Mouse (Mus musculus): ENCODE data around the gene Pbld1. TPM values are rescaled to one million over a fixed set of nuclear protein-coding genes. Genes with fewer than 3 reads are reported as not detected.

The Pbld1 gene
- total and polyA plus RNA-seq, 3 experiments: 0.47 to 0.50 TPM; not detected in 1

DNA sequence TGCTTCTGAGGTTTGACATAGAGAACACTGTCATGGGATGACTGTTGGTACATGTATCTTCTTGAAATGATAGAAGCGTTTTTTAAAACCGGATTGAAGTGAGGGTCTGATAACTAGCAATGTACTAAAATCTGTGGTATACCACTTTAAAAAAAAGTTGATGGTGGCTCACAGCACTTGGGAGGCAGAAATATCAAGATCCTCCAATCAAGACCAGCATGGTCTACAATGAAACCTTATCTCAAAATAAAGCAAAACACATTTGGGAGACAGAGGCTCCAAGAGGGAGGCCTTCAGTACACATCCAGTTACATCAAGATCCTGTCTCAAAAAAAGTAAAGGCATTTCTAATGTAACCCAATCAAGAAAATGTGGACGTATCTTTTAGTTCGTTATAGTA lies 38.3 kb upstream of the Pbld1 start:
- Histone ChIP-seq H3K36me3 (ENCODE audit: control insufficient read depth in 1 of 2, insufficient read depth in 2 of 2, low read length in 2 of 2) (peaks cover 14 to 29% of the 10 kb centered on the region in 2 experiments), H3K9me3 (replicated peaks; ENCODE audit: insufficient read depth, low read length) (no peaks in the 10 kb centered on the region), H3K4me3 (ENCODE audit: control insufficient read depth in 1 of 2, insufficient read depth in 1 of 2, low read depth in 2 of 2, low read length in 2 of 2) (peak overlapping the region; percentile 91 to 97), H3K79me2 (ENCODE audit: control insufficient read depth, insufficient read depth, low read length, poor library complexity) (peaks cover 45% of the 10 kb centered on the region), H3K9ac (ENCODE audit: control insufficient read depth, low read depth, low read length, poor library complexity, severe bottlenecking) (peak overlapping the region; percentile 98), H3K27ac (ENCODE audit: control insufficient read depth, low read depth, low read length) (peak overlapping the region; percentile 42), H3K4me1 (ENCODE audit: control insufficient read depth in 1 of 2, insufficient read depth in 2 of 2, low read length in 2 of 2) (peaks cover 2 to 12% of the 10 kb centered on the region in 2 experiments), H3K27me3 (ENCODE audit: control insufficient read depth in 1 of 2, insufficient read depth in 2 of 2, low read length in 2 of 2) (no peaks in the 10 kb centered on the region)
- peak; percentile 74 for DNase-seq (ENCODE audit: low read depth, low spot score)
- TF ChIP-seq ETS1 (IDR thresholded peaks at IDR 0.05; ENCODE audit: low read depth, low read length): 0 out of 2 replicates have a peak, but pooled peaks have one; percentile 37
- 0 out of 2 replicates have a peak, but pooled peaks have one; percentile 14 for TF ChIP-seq MAFK (IDR thresholded peaks at IDR 0.05; ENCODE audit: borderline replicate concordance, low read depth, low read length)
- peak; percentile 84 for TF ChIP-seq SIN3A (IDR thresholded peaks at IDR 0.05; ENCODE audit: low read length)
- no peak for TF ChIP-seq KAT2A (conservative IDR thresholded peaks at IDR 0.05; ENCODE audit: low read depth, low read length)
- no peak for TF ChIP-seq NRF1 (IDR thresholded peaks at IDR 0.05; ENCODE audit: insufficient read depth, low read depth, low read length, poor library complexity, severe bottlenecking)
- peak; percentile 76 for TF ChIP-seq ZNF384 (IDR thresholded peaks at IDR 0.05; ENCODE audit: low read depth, low read length)
- TF ChIP-seq GATA1 (IDR thresholded peaks at IDR 0.05; ENCODE audit: low read depth, low read length): peak; percentile 78
- TF ChIP-seq E2F4 (IDR thresholded peaks at IDR 0.05; ENCODE audit: borderline replicate concordance, low read depth, low read length): no peak
- no peak for TF ChIP-seq MEF2A (IDR thresholded peaks at IDR 0.05; ENCODE audit: extremely low read depth, insufficient replicate concordance, low read depth, low read length, poor library complexity, severe bottlenecking)
- TF ChIP-seq RCOR1 (IDR thresholded peaks at IDR 0.05; ENCODE audit: low read depth, low read length): peak; percentile 97
- TF ChIP-seq GABPA (IDR thresholded peaks at IDR 0.05; ENCODE audit: low read depth, low read length): no peak
- no peak for TF ChIP-seq ZKSCAN1 (IDR thresholded peaks at IDR 0.05; ENCODE audit: low read depth, low read length)
- TF ChIP-seq POLR2A (IDR thresholded peaks at IDR 0.05; ENCODE audit: control insufficient read depth in 1 of 2, insufficient read depth in 1 of 2, low read depth in 1 of 2, low read length in 2 of 2, poor library complexity in 1 of 2): no peak
- no peak for TF ChIP-seq CHD2 (IDR thresholded peaks at IDR 0.05; ENCODE audit: low read length)
- TF ChIP-seq MXI1 (IDR thresholded peaks at IDR 0.05; ENCODE audit: low read depth, low read length): peak; percentile 73; the same call in 1 of the 2 replicates
- peak; percentile 44; the same call in 1 of the 2 replicates for TF ChIP-seq MAX (IDR thresholded peaks at IDR 0.05; ENCODE audit: low read length)
- no peak for TF ChIP-seq POLR2AphosphoS5 (IDR thresholded peaks at IDR 0.05; ENCODE audit: borderline replicate concordance, low read depth, low read length)
- no peak for TF ChIP-seq JUND (IDR thresholded peaks at IDR 0.05; ENCODE audit: low read depth, low read length)
- TF ChIP-seq ZC3H11A (IDR thresholded peaks at IDR 0.05; ENCODE audit: low read depth, low read length): no peak
- no peak for TF ChIP-seq USF1 (IDR thresholded peaks at IDR 0.05; ENCODE audit: low read depth, low read length)
- no peak for TF ChIP-seq ELF1 (IDR thresholded peaks at IDR 0.05; ENCODE audit: low read depth, low read length)
- TF ChIP-seq MAZ (IDR thresholded peaks at IDR 0.05; ENCODE audit: low read depth, low read length): no peak
- TF ChIP-seq CTCF (IDR thresholded peaks at IDR 0.05 in 2 of 3, conservative IDR thresholded peaks at IDR 0.05 in 1 of 3; ENCODE audit: control insufficient read depth in 1 of 3, insufficient read depth in 1 of 3, low read depth in 2 of 3, low read length in 3 of 3, poor library complexity in 1 of 3, severe bottlenecking in 1 of 3): no peak
- peak; percentile 63 for TF ChIP-seq TAL1 (IDR thresholded peaks at IDR 0.05; ENCODE audit: low read length)
- peak; percentile 46 to 59; a peak in 3 of 4 replicates for TF ChIP-seq EP300 (IDR thresholded peaks at IDR 0.05; ENCODE audit: low read depth in 1 of 2, low read length in 2 of 2)
- TF ChIP-seq CHD1 (IDR thresholded peaks at IDR 0.05; ENCODE audit: low read depth, low read length): no peak; the same call in 1 of the 2 replicates
- 0 out of 2 replicates have a peak, but pooled peaks have one; percentile 29 for TF ChIP-seq TBP (IDR thresholded peaks at IDR 0.05; ENCODE audit: low read depth, low read length)
- no peak for TF ChIP-seq MYC (IDR thresholded peaks at IDR 0.05; ENCODE audit: low read depth, low read length)
- TF ChIP-seq RAD21 (IDR thresholded peaks at IDR 0.05; ENCODE audit: low read depth, low read length): no peak
- TF ChIP-seq MYB (IDR thresholded peaks at IDR 0.05; ENCODE audit: low read depth, low read length): no peak
- TF ChIP-seq HCFC1 (IDR thresholded peaks at IDR 0.05; ENCODE audit: low read depth, low read length): 0 out of 2 replicates have a peak, but pooled peaks have one; percentile 40
- TF ChIP-seq BHLHE40 (IDR thresholded peaks at IDR 0.05; ENCODE audit: borderline replicate concordance, low read depth, low read length): 0 out of 2 replicates have a peak, but pooled peaks have one; percentile 48
- TF ChIP-seq ZMIZ1 (IDR thresholded peaks at IDR 0.05; ENCODE audit: low read depth, low read length): peak; percentile 37; the same call in 1 of the 2 replicates
- TF ChIP-seq USF2 (IDR thresholded peaks at IDR 0.05; ENCODE audit: borderline replicate concordance in 1 of 2, insufficient read depth in 1 of 2, low read depth in 1 of 2, low read length in 2 of 2): no peak
- TF ChIP-seq TCF12 (IDR thresholded peaks at IDR 0.05; ENCODE audit: low read depth, low read length): peak; percentile 57; the same call in 1 of the 2 replicates
- TF ChIP-seq UBTF (IDR thresholded peaks at IDR 0.05; ENCODE audit: borderline replicate concordance, insufficient read depth, low read depth, low read length): no peak
- no peak for TF ChIP-seq NELFE (IDR thresholded peaks at IDR 0.05; ENCODE audit: low read depth, low read length)
